Mouse (Mus musculus) left cerebral cortex, adult 18-20 months (tissue): Measurements from ENCODE around the gene Atg10. TPM values are rescaled to one million over a fixed set of nuclear protein-coding genes. Genes with fewer than 3 reads are reported as not detected.
A peak's percentile ranks its signal among the peaks of the same experiment; 100 is the strongest.

ENCODE experiments used
- DNase-seq, 2 experiments: peaks; one replicate each; pipeline ENCODE4 v3.0.0; 2021 to 2022; ENCODE audit warnings: low spot score in 2 of 2, mixed read lengths in 1 of 2
- total RNA-seq, 2 experiments: library from RNA; stranded (reverse); gene quantifications; 2 replicates each; pipeline ENCODE4 v1.2.3; 2021

The Atg10 gene
- total RNA-seq, 2 experiments from 2014 or later = 15.5 to 17.7 TPM

DNA sequence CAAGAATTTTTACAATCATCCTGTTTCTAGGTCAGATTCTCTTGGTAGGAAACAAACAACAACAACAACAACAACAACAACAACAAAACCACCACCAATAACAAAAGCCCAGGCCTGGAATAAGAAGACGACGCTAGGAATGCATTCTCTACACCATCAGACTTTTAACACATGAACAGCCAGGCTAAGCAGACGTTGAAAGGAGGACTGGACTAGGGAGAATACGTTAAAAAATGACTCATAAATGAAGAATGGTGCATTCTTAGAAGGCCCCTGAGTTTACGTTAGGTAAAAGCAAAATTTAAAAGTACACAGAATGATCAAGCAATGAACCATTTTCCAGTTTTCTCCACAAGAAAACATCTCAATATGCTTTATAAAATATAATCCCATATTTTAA lies 185.1 kb downstream of the Atg10 start:
- no peak for DNase-seq

DNA sequence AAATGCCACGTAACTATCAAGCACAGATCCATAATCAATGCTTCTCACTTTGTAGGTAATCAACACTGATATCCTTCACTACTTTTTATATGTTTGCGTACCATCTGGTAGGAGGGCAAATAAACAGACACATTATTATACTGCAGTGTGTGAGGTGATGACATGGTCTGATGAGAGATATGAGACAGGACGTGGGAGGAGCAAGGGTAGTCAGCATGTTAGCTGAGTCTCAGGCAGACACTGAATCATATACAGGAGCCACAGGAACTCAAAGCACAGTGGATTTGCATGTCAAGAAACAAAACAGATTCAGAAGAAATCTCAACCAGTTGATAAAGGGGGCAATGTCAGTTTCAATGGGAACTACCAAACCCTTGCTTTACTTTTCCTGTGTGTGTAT lies 185.7 kb downstream of the Atg10 start:
- DNase-seq = no peak

DNA sequence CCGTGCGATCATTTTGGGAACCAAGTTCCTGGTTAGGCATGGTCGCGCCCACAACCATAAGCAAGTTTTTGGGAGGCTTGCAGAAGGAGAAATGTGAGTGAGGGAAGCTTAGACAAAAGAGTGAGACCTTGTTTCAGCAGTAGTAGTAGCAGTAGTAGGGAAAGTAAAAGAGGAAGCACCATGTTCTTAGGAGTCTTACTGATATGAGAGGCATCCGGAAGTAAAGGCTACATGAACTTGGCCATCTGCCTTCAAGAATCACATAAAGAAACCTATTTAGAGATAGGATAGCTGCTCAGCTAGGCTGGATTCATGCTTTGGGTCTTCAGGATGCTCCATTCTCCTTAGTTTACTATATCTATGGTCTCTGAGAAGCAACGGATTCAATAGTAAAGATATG lies 186.4 kb downstream of the Atg10 start:
- DNase-seq = no peak

DNA sequence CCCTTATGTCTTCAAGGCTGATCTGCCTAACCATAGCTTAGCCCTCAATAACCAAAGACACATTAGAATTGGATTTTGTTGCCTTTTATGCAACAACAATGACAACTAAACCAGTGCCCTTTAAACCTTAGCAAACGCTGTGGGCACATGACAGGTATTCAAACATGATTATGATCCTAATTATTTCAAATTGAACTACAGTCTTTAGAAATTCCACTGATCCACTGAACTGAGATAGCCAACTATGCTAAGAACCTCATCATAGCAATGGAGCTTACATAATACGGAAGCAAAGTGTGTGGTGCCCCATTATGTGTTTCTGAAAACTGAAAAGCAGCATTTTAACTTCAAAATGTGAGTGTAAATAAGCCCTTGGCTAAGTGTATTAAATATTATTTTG lies 191.9 kb downstream of the Atg10 start:
- no peak for DNase-seq

DNA sequence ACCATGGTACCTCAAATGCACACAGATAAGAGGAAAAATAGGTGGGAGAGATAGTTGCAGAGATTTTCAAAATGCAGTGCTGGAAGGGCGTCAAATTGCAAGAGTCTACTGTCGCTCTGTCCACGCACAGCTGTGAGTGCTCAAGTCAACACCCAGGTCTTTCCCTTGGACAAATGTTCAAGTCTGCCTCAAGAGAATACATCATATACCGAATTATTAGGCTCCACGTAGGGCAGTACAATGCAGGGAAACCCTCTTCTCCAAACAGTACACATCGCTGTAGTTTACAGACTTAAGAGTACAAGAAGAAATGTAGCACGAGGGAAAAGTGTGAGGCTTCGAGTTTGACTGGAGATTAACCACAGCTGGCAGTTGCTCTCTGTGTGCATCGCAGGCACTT lies 200.3 kb downstream of the Atg10 start:
- no peak for DNase-seq

DNA sequence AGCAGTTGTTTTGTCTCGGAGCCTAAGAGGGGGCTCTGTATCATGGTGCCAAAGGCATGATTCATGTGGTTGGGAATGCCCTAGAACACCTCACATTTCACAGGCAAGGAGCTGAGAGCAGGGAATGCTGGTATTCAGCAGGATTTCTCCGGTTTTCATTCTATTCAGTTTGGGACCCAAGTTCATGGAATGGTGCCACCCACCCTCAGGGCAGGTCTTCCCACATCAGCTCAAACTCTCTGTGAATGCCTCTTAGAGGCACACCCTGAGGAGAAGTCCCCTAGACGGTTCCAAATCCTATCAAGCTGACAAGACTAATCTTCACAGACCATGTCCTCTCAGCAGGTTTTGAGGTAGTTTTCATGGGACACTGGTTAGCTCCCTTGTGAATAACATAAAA lies 211.9 kb downstream of the Atg10 start:
- no peak for DNase-seq

DNA sequence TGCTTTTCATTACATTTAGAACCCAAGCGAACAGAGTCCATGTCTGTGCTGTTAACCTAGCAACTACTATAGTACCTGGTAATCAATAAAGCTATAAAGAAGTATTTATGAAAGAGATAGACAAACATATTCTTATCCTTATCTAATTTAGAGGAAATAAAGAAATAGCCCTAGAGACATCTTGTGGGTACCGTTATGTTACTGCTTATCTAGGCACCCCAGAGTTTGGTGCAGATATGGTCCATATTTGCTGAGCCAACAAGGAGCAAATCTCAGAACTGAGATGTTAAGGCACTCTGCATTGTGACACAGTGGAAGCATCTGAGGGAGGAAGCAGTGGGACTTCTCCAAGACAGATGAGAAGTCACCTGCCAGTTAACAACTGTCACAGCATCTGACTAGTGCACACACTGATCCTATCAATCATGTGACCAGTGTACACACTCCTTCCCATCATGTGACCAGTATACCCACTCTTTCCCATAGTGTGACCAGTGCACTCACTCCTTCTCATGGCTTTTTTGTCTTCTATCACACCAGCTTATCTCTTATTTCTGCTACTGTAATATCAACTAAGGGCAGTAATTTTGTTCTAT lies 228.6 kb downstream of the Atg10 start:
- no peak for DNase-seq

DNA sequence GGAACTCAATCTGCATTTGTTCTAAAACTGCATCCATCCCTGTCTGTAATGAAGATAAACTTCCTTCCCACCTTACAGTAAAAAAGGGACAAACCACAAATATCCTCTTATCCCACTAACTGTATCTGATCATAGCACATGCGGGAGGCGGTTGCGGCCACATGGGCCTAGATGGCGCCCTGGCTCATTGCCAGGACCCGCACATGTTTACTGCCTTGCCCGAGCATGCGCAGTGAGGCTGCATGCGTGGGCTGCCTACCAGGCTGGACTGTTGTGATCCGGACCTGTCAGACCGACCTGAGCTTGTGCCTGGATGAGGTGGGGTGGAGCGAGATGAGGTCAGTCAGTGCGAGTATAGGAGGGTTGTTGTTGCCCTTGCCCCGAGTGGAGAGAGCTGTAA lies 230.2 kb downstream of the Atg10 start:
- peak; percentile 17 to 35 for DNase-seq

DNA sequence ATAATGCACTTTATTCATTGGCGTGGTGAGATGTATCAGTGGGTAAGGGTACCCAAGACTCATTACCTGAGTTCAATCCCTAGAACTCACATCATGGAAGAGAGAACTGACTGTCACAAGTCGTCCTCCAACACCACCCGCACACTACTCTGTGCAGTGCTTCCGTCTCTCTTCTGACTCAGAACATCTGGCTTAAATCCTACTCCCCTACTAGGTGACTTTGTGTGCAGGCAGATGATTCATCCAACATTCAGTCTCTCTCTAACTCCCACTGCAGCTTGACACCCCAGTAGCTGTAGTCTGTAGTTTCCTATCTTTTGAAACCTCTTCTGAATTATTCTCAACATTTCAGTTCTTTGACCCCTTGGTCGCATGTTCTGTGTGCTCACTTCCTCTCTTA lies 230.8 kb downstream of the Atg10 start:
- peak; percentile 19 to 34 for DNase-seq

DNA sequence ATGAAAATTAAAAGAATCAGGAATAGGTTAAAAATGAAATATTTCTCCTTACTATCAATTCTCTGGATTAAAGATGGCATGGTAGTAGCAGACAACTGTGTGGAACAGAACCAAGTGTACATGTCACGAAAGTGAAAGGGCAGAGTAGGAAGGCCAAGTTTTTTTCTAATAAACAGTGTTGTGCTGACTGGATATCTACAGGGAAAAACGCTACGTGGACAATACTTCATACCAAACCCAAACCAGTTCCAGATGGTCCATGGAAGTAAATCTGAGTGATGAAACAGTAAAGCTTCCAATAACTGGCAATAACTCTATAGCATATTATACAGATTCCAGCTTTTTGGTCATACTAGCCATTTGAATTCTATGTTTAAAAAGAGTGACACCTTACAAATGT lies 235.5 kb downstream of the Atg10 start:
- DNase-seq = no peak

DNA sequence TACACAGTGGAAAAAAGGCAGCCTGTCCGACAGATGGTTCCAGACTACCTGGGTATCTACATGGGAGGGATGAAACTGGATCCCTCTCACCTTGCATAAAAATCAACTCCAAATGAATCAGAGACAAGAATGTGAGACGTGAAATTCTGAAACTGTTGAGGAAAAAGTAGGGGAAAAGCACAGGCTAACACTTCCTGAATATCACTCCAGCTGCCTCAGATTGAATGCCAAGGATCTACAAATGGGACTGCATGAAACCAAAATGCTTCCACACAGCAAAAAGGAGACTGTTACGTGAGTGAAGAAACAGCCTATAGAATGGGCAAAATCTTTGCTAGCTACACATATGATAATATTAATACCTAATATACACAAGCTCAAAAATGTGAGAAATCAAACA lies 238.4 kb downstream of the Atg10 start:
- no peak for DNase-seq

DNA sequence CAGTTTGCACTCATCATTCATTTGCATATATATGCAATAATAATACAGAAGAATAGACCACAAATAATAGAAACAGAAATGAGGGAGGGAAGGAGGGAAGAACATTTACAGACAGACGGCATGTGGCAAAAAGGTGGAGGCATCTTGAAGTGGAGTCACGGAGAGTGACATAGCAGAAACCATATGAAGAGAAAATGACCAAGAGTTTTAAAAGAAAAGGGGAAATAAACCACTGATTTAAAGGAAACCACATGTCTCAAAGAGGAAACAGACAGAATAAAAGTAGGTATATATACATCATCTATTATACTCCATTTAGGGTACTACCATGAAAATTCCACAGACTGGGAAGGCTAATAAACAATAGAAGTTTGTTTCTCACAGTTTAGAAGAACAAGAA lies 239.7 kb downstream of the Atg10 start:
- DNase-seq = no peak

DNA sequence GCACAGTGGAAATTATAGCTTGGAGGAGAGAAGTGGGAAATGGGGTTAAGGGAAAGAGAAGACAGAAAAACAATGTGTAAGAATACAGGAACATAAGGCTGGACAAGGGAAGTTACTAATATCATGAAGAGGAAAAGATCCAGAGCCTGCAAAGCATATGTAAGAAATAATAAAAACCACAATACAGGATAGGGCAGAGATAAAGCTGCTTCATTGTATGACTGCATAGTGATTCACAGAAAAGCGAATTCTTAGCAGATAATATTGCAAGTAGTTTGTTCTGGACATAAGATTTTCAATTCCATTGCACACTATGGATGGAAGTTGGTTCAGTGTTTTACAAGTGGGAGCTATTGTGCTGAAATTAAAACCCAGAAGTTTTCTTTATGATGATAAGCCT lies 242.0 kb downstream of the Atg10 start:
- no peak for DNase-seq

DNA sequence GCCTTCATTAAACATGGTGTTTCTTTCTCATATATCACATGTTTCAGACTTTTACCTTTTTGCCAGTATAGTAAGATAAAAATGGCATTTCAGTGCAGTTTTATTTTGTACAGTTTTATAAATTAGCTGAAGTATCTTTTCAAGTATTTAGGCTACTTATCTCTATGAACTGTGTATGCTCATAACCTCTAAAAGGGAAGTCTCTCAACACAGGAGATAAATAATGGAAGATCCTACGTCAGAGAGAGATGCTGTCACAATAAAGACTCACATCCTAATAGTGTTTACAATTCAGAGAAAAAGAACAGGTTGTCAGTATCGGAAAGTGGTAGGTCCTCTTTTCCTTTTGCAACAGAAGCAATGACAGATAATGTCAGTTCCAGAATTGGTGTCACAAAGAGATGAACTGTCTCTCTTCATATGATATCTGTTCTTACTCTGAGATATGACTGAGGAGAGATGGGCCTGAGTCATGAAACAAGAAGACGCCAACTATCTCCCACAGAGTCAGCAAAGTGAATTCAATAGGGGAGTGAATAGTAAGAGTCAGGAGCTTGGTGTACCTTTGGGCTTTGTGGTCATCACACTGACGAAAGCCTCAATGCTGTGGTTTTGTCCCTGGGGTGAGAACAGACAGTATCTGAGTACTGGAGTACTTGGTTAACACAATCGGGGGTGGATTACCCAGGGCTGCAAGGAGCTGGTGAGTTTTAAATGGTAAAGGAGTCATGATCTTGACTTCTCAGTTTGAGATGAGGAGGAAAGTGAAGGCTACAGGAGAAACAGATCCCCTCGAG lies 242.7 kb downstream of the Atg10 start:
- no peak for DNase-seq

DNA sequence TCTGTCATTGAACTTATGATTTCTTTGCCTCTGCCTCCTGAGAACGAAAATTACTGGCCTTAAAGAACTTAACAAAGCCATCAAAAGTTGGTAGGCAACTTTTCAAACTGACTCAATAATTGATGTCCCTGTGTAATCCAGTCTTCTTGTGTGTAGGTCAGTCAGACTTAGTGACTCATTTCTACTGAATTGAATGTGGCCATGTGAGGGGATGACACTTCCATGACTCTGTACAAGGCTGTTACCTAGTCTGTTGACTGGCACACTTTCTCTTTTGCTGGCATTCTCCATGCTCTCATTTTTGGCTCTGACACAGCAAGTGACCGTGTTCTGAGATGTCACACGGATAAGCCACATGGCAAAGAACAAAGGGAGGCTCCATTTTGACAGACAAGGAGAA lies 246.7 kb downstream of the Atg10 start:
- no peak for DNase-seq

DNA sequence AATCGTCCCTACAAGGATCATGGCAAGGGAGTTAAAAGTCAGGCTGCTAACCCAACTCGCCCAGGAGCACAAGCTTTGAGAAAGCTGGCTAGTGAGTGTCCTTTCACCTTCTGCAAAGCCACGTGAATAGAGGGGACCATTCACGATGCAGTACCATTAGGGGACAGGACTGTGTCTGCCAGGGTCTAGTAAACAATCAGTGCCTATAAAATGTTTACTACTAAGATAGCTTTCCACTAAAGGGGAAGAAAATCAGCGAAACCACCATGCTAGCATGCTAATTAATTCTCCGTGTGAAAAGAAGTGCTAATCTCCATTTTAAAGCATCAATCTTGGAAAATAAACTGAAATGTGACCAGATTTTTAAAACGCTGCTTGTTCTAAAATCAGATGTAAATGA lies 250.4 kb downstream of the Atg10 start:
- DNase-seq = no peak

DNA sequence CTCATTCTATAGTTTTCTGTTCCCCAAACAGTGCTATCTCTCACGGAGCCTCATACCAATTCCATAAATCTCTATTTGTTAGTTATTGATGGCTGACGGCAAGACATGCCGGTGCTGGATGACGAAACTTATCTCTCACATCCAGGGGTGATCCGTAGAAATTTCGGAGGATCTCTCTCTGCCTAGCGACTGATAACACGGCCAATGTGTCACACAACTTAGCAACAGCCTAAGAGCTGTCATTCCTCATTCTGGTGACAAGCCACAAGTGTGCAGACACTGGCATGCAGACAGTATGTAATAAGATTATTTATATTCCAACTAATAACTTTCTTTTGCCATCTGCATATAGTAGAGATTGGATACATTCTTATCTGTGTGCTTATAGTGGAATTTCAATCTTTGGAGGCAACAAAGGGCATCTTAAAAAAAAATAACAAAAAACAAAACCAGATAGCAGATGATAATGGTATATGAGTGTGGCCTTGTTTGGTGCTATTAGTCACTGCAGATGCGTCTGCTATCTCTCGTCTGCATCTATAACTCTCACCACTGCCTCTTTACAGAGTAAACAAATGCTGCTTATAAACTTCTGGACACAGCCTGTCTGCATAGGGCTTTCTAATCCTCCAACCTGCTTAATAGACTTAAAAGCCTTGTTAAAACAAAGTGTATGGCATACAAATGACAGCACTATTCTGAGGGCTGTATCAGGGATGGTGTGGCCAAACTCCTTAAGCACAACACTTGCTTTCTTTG lies 253.3 kb downstream of the Atg10 start:
- DNase-seq = no peak

DNA sequence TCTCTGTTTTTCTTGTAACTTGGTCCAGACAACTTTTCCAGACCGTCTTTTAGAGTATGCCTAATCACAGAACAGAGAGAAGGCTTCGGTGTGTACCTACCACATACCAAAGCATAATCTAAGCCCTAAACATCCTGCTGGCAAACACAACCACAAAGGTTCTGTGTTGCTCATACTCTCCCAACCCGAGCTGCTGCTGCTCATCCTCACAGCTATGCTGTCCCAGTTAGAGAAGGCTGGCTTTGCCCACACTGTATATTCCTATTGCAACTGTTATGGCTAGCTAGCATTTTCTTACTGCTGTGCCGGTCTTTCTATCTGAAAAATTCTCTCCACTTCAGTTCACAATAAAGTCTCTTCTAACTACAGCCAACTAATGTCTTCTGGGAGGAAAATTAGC lies 254.8 kb downstream of the Atg10 start:
- no peak for DNase-seq

DNA sequence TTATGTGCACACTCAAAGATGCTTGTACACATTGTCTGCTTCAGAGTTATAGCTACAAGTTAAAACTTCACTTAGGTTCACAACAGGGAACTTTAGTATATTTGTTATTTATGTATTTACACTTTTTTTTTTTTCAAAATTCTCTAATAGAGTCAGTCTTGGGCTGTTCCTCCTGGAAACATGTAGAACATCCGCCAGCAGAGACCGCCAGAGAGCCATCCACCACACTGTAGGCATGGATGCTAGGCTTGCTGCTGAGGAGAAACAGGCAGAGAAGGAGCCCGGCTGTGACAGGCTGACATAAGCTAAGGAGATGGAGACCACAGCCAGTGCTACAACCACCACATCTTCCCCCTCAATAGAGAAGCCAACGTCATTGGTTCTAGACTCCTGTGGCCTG lies 256.3 kb downstream of the Atg10 start:
- peak; percentile 89 to 94 for DNase-seq

DNA sequence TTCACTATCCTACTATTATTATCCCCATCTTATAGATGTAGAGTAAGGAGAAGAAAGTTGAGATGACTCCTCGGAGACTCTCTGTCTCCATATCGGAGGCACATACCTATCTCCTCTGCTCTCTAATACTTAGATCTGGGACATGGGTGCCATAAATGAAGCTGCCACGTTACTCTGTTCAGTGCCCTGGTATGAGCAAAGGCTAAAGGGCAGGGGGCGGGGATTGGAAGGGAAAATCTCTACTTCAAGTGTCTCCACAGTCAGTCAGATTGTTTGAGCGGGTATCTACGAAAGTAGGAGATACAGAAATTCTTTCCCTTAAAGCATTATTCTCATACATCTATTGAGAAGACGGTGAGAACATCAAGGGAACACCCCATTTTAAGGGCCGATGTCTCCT lies 257.8 kb downstream of the Atg10 start:
- DNase-seq = no peak

DNA sequence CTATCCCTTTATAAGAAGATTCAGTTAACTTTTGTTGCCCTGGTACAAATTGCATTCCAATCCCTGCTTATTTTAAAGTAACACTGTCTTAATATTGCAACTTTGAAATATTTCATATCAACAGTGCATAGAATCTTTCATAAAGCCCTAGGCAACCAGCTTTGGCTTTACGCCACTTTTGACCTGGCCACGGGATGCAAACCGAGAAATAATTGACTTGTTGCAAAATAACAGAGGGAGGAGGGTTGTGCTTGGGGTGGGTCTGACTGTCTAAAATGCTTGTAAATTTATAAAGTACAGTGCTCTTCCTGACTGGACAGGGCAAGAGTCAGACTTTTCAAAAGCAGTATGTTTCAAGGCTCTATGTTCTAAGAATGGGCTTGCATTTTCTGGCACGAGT lies 259.3 kb downstream of the Atg10 start:
- no peak for DNase-seq
